Mouse (Mus musculus): ENCODE measurements around the gene Homez. TPM values are rescaled to one million over a fixed set of nuclear protein-coding genes. Genes with fewer than 3 reads are reported as not detected.

Homez gene
- total RNA-seq (2015; ENCODE audit: low replicate concordance), result 0.63 TPM in 1 of 2 replicates, not detected in the other
- total RNA-seq (2017; ENCODE audit: low replicate concordance), result 2.5 and 5.6 TPM in 2 replicates

DNA sequence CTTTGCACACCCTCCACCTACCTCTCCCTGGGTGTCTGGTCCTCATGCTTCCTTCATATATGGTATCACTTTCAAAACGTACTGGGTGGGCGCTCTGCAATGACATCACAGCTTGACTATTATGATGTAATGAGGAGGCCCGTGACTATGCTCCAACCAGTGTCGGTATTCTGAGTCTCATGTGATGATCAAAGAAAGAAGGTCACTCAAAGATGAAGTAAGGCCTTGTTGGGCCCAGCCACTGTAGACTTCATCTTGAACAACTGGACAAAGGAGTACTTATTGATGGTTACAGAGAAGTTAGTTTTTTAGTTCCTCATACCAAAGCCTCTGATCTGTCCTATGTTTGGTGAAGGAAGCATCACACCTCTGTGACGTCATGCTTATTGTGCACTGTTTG is at the start of gene Homez:
Homez (minus strand) TSS at position 101 of the 400 bp plus-strand sequence.
- no peak for ATAC-seq (replicated peaks; ENCODE audit: low FRiP score, poor library complexity, severe bottlenecking)

DNA sequence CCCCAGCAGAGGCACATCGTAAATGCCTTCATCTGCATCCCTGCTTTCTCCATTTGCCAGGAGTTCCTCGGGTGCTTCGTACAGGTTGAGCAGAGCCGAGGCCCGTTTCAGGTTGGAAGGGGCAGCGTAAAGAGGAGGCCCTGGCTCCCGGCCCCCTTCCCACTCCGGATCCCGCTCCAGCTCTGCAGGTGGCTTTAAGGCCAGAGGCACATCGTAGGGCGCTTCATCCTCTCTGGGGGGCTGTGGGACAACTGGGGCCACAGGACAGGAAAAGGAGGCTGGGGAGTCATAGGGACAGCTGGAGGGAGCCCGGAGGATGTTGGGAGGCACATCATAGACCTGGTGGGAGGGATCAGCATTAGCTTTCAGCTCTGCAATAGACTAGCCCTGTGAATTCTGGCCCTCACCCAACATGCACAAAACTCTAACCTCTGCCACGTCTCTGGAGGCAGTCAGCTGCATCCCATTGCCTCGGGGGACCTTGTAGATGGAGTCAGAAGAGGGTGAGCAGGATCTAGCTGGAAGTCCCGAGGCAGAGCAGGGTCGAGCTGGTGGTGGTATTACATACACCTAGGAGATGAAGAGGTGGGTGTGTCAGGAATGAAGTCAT is 49.4 kb upstream of the Homez start:
- ATAC-seq (replicated peaks; ENCODE audit: low FRiP score, poor library complexity, severe bottlenecking), result no peak

DNA sequence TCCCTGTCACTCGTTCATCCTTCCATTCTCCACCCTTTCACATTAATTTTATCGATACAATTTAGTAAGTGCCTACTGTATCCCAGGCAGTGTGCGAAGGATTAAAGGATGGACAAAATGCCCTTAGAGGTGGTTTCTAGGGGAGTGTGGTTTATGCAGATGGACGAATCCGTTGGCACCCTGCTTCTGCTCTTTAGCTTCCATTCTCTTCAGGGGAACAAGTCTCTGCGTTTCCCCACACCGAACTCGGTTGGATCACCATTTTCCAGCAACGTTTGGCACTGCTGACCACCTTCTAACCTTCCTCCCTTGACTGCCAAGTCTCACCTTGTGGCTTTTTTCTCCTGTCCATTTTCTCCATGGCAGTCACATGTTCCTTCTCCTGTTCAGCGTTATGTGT is 42.6 kb upstream of the Homez start:
- no peak for ATAC-seq (replicated peaks; ENCODE audit: low FRiP score, poor library complexity, severe bottlenecking)

DNA sequence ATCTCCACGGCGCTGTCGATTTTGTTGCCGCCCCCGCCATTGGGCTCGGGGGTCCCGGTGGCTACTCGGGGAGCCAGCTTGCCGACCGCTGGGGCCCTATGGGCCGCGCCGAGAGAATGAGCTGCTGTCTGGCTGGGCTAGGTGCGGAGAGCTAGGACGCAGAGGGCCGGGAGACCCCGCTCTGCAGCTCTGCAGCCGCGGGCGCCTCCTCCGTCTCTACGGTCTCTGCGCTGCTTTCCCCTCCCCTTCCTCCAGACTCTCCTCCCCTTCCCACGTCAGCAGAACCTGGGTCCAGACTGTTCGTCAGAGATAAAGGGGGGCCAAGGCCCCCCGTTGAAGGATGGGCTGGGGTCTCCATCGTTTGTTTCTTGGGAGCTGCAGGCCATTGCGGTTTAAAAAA is 42.1 kb upstream of the Homez start, which contains the start of gene Slc22a17:
Slc22a17 (minus strand) TSS at position 247 of the 400 bp plus-strand sequence.
- ATAC-seq (replicated peaks; ENCODE audit: low FRiP score, poor library complexity, severe bottlenecking), result no peak

DNA sequence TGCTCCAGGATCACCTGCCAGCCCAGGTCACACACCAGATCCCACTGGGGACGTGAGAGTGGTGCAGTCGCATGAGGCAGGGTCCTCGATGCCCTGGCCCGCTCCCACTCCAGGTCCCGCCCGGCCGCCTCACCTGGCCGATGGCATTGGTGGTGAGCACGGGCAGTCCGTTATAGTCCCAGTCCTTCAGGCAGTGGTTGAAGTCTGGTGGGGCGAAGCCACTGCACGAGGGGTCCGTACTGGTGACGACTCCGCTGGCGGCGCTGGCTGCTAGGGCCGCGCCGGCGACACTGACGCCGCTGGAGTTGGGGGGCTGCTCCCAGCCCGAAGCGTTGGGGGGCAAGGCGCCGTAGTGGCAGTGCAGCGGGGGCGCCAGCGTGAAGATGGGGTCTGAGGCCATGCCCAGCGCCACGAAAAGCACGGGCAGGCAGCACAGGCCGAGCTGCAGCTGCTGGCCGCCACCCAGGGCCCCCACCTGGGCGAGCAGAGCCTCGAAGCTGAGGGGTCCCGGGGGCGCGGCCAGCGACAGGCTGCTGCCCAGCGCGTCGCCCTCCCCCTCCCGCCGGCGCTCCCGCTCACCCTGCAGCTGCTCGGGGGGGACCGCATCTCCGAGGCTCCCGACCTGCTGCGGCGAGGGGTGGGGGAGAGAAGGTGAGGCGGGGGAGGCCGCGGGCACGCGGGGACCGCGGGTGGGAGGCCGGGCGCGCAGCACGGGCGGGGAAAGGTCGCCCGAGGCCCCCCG is 41.5 kb upstream of the Homez start:
- no peak for ATAC-seq (replicated peaks; ENCODE audit: low FRiP score, poor library complexity, severe bottlenecking)

DNA sequence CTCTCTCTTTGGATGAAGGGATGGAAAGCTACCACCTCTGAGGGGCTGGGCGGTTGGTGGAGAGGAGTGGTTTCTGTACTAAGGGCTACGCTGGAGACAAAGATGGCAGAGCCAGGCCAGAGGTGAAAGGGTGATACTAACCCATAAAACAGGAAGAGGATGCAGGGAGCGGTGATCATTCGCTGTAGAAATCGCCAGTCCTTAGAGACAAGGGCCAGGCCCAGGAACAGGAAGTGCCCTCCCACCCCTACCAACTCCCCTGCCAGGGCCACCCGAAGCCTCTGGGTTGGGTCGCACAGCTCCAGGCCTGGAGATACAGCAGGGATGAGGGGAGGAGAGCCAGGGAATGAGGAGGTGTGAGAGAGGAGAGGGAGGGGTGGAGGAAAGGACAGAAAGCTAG is 37.9 kb upstream of the Homez start:
- ATAC-seq (replicated peaks; ENCODE audit: low FRiP score, poor library complexity, severe bottlenecking), result no peak

DNA sequence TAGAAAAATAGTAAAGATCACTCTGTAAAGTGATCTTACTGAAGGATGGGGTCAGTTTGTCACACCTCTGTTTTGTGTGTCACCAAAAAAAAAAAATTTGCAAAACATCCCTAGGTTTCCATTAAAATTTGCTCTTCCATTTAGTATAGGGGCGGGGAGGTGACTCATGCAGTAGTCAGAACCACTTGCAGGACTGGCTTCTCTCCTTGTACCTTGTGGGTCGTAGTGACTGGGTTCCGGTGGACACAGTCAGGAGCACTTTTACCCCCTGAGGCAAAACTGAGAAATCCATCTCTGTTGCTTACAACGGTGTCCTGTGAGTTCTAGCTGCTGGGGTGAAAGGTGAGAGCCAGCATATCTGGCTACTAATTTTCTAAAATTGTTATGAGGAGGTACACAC is 32.9 kb upstream of the Homez start:
- no peak for ATAC-seq (replicated peaks; ENCODE audit: low FRiP score, poor library complexity, severe bottlenecking)

DNA sequence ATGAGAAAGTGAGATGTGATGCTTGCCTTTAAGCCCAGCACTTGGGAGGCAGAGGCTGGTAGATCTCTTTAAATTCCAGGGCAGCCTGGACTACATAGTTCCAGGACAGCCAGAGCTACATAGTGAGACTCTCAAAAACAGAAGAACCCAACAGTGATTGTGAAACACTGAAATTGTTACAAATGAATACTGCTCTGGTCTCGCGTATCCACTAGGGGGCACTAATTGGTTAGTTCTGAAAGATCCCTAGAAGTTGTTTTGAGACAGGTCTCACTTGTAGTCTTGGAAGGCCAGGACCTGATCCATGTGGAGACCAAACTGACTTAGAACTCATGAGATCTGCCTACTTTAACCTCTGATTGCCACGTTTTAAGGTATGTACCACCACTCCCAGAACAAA is 29.6 kb upstream of the Homez start:
- peak; percentile 74 for ATAC-seq (replicated peaks; ENCODE audit: low FRiP score, poor library complexity, severe bottlenecking)

DNA sequence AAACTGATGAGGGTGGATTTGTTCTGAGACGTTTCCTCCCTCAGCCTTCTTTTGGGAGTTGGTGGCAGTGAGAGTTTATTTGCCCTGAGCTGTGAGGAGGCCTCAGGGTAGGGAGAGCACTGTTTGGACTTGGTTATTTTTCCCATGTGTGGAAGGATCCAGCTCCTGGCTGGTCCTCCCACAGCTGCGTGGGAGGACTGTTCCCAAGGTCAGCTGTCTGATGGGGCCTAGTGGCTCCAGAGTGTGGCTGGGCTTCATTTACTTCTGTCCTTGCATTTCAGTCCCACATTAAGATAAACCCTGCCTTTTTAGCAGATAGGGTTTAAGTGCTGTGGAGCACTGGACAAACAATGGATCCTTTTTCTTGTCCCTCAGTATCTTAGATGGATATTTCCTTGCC is 26.7 kb upstream of the Homez start:
- ATAC-seq (replicated peaks; ENCODE audit: low FRiP score, poor library complexity, severe bottlenecking), result no peak

DNA sequence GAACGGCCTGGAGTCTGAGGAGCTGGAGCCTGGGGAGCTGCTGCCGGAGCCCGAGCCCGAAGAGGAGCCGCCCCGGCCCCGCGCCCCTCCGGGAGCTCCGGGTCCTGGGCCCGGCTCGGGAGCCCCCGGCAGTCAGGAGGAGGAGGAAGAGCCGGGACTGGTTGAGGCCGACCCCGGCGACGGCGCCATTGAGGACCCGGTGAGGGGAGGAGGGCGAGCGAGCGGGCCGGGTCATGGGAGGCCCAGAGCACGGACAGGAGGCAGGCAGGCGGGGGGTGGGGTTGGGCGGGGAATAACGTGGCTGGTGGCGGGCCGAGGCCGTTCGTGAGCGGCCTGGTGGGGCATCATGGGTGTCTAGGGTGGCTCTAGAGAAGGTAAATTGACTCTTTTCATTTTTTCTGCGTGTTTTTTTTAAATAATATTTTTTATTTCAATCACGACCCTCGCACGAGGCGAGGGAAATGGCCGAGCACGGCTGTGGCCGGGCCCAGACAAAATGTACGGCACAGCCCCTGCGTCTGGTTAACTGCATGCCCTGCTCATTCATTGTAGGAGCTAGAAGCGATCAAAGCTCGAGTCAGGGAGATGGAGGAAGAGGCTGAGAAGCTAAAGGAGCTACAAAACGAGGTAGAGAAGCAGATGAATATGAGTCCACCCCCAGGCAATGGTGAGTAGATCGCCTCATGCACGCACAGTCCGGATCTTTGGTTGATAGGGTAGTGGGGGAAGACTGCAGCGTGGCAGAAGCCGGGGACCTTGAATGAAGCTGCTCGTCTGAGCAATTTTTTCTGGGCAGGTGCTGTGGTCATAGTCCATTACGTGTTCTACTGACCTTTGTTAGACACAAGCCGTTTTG is 23.8 kb upstream of the Homez start:
- ATAC-seq (replicated peaks; ENCODE audit: low FRiP score, poor library complexity, severe bottlenecking), result peak; percentile 35; the same call in 1 of the 2 replicates

DNA sequence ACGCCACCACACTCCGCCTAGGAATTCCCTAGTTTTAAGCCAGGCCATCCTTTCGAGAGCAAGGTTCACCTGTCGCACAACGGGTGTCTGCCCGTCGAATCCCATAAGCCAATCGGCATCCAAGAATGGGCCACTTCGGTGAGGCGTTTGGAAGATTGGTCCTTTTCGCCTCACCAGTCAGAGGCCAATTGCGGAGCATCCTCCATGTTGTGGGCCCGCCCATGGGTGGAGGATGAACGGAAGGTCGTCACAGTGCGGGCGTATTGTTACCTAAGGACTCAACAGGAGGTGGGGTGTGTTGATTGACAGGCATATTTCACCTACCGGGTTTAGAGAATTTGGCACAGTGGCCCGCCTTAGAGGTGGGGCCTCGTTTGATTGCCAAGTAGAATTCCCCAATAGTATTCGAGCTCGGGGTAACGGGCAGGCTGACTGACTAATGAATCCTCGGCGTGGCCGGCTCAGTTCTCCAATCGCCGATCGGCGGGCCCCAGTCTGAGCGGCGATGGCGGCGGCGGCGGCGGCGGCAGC is 23.0 kb upstream of the Homez start:
- peak; percentile 95 for ATAC-seq (replicated peaks; ENCODE audit: low FRiP score, poor library complexity, severe bottlenecking)

DNA sequence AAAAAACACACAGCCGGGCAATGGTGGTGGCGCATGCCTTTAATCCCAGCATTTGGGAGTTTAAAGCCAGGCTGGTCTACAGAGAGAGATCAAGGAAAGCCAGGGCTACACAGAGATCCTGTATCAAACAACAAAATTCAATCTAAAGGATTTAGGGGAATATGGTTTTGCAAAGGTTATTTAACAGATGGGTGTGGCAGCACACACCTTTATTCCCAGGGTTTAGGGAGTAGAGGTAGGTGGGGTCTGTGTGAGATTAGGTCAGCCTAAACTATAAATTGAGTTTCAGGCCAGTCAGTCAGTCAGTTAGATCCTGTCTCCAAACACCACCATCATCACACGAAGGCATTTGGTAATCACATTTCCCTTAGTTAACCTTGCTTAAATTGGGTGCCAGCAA is 21.4 kb upstream of the Homez start, which contains the start of gene Pabpn1:
Pabpn1 (plus strand) TSS at position 301 of the 400 bp plus-strand sequence.
- ATAC-seq (replicated peaks; ENCODE audit: low FRiP score, poor library complexity, severe bottlenecking), result no peak

DNA sequence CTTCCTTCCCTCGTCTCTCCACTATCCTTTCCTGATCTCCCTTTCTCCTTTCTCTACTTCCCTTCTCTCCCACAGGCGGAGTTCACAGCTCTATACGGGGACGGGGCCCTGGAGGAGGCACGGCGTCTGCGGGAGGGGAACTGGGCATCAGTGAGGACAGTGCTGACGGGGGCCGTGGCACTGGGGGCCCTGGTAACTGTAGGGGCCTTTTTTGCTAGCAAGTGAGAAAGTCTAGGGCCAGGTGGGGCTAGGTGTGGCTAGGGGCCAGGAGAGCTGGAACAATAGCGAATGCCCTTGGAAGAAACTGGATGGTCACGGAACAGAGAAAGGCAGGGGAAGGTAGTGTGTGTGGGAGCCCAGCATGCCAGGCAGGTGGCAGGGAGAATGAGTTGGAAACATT is 14.5 kb upstream of the Homez start:
- ATAC-seq (replicated peaks; ENCODE audit: low FRiP score, poor library complexity, severe bottlenecking), result no peak

DNA sequence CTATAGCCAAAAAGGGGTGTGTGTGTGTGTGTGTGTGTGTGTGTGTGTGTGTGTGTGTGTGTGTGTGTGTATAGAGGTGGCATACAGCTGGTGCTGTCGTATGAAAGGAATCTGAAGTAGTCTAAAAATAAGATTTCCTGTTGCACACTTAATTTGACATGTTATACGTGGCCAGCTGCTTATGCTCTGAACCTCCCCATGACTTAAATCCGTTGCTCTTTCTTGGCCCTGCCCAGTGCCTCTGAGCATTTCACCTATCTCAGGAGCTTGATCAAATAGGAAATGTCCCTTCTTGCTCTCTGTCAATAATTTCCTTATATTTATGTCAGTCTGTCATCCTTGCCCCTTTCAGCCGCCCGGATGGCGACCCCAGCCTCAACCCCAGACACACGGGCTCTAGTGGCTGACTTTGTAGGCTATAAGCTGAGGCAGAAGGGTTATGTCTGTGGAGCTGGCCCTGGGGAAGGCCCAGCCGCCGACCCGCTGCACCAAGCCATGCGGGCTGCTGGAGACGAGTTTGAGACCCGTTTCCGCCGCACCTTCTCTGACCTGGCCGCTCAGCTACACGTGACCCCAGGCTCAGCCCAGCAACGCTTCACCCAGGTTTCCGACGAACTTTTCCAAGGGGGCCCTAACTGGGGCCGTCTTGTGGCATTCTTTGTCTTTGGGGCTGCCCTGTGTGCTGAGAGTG is 13.4 kb upstream of the Homez start:
- no peak for ATAC-seq (replicated peaks; ENCODE audit: low FRiP score, poor library complexity, severe bottlenecking)

DNA sequence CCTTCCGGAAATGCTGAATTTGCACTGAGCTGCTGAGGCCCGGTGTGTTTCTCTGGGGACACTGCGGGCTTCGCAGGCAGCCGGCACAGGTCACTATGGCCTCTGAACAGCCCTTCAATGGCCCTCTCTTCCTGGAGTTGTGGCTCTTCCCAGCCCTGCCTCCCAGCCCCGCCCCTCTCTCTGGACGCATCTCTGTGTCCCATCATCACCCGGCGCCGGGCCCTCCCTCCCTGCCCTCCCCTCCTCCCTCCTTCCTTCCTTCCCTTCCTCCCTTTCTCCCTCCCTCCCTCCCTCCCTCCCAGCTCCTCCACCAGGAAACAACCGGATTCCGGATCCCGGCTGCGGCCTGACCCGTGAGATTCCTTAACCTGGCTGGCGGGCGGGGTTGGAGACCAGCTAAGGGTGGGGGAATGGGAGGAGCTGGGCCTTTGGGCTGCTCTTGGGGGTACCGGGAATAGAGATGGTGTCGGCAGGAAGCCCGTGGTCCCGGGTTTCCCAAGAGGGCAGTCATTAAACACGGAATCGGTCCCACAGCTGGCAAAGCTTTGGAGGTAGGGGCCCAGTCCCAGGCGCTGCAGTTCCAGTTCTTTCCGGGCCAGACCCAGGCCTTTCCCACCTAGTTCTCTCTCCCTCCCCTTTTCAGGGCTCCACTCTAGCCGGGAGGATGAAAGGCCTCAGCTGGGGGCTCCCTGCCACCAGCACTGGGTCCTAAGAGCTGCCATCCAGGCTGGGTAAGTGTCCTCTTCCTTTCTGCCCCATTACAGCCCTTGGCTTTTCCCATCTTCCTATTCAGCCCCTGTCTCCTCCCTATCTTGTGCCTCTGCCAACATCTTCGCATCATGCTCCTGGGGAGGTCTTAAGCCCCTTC is 12.6 kb upstream of the Homez start, which contains the start of the genes Bcl2l2 and Gm20521:
Bcl2l2 (plus strand) TSS at position 224 of the 868 bp plus-strand sequence.
Gm20521 (plus strand) TSS at position 288 of the 868 bp plus-strand sequence.
- ATAC-seq (replicated peaks; ENCODE audit: low FRiP score, poor library complexity, severe bottlenecking), result peak; percentile 65; the same call in 1 of the 2 replicates

DNA sequence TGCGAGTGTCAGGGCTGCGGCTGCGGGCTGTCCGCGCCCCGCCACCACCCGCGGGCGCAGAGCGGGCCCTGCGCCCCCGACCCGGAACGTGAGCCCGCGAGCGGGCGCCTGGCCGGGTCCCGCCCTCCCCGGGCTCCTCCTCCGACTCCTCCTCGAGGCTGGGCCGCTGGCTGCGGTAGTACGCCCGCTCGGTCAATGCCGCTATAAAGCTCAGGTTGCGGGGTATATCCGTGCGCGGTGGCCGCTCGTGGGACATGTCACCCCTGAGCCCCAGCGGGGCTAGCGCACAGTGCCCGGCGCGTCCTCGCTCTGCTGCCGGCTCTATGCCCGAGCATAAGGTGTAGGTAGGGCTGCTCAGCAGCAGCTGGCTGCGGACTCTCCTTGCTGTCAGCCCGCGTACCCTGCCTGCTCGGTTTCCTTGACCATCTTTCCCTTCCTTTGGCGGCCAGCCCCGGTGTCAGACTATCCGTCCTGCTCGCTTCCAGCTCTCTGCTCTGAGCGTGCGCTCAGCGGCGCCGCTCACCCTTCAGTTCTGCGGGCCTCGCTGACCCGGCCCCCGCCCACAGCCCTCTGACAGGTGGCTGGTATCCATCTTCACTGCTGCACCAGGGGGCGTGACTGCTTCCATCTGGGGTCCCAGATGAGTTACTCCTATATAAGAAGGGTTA is 6.4 kb upstream of the Homez start, which contains the start of gene Ppp1r3e:
Ppp1r3e (minus strand) TSS at position 503 of the 668 bp plus-strand sequence.
- peak; percentile 56 for ATAC-seq (replicated peaks; ENCODE audit: low FRiP score, poor library complexity, severe bottlenecking)

DNA sequence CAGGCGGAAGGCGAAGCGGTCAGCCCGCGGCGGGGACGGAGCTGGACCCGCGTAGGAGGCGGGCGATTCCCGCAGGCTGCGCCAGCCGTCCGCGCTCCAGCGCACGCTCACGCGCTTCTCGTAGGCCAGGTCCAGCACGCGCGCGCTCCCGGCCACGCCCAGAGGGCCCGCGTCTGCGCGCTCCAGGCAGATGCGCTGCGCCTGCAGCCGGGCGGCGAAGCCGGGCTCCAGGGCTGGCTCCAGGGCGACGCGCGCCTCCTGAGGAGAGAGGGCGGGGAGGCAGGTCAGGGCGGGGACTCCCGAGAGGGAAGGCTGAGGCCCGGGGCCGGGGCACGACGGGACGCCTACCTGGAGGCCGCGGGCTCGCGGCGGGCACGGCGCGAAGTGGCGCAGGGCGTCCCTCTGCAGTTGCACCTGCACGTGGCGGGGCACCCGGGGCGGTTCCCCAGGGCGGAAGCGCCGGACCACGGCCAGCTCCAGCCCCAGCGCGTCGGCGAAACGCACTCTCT is 5.8 kb upstream of the Homez start:
- ATAC-seq (replicated peaks; ENCODE audit: low FRiP score, poor library complexity, severe bottlenecking), result peak; percentile 81

Measured in erythroblast, adult 5-6 weeks (primary cell).